Mouse (Mus musculus) MEL (cell line): ENCODE measurements around the gene Ppard. TPM values are rescaled to one million over a fixed set of nuclear protein-coding genes. Genes with fewer than 3 reads are reported as not detected.
A peak's percentile ranks its signal among the peaks of the same experiment; 100 is the strongest.

ENCODE experiments used
- DNase-seq: peaks from one replicate; pipeline ENCODE4 v3.0.0; 2011; ENCODE audit warnings: low read depth, low spot score
- H3K27ac ChIP-seq: 2 replicates; pipeline ENCODE4 v1.5.1; 2012; ENCODE audit warnings: low read depth, mild to moderate bottlenecking, control low read depth, low read length, moderate library complexity; ENCODE audit not compliant: control insufficient read depth
- H3K27me3 ChIP-seq, 2 experiments: fragments of 150-350 bp in 1 of 2; sonication (generic) in 1 of 2; 2 replicates each; pipeline ENCODE4 v1.6.1; 2012; ENCODE audit warnings: low read length in 2 of 2, mild to moderate bottlenecking in 2 of 2, improper control_type of control experiment in 1 of 2, moderate library complexity in 1 of 2; ENCODE audit not compliant: insufficient read depth in 2 of 2, control insufficient read depth in 1 of 2
- H3K36me3 ChIP-seq, 2 experiments: 2 replicates each; pipeline ENCODE4 v1.6.1; 2012 to 2014; ENCODE audit warnings: low read length in 2 of 2, improper control_type of control experiment in 1 of 2, inconsistent platforms in 1 of 2, mild to moderate bottlenecking in 1 of 2; ENCODE audit not compliant: insufficient read depth in 2 of 2, control insufficient read depth in 1 of 2
- H3K4me1 ChIP-seq, 2 experiments: fragments of 150-350 bp in 1 of 2; sonication (generic) in 1 of 2; 2 replicates each; pipeline ENCODE4 v1.6.1; 2012; ENCODE audit warnings: low read length in 2 of 2, improper control_type of control experiment in 1 of 2, mild to moderate bottlenecking in 1 of 2; ENCODE audit not compliant: insufficient read depth in 2 of 2, control insufficient read depth in 1 of 2
- H3K4me3 ChIP-seq, 2 experiments: fragments of 150-350 bp in 1 of 2; sonication (generic) in 1 of 2; 2 replicates each; pipeline ENCODE4 v1.5.1; 2012; ENCODE audit warnings: low read depth in 2 of 2, low read length in 2 of 2, mild to moderate bottlenecking in 2 of 2, moderate library complexity in 2 of 2, control low read depth in 1 of 2, improper control_type of control experiment in 1 of 2; ENCODE audit not compliant: control insufficient read depth in 1 of 2, insufficient read depth in 1 of 2
- H3K79me2 ChIP-seq: 2 replicates; pipeline ENCODE4 v1.6.1; 2012; ENCODE audit warnings: mild to moderate bottlenecking, low read length, moderate library complexity; ENCODE audit not compliant: control insufficient read depth, poor library complexity, insufficient read depth
- H3K9ac ChIP-seq: 2 replicates; pipeline ENCODE4 v1.6.1; 2012; ENCODE audit warnings: low read depth, mild to moderate bottlenecking, control low read depth, low read length, moderate library complexity; ENCODE audit not compliant: control insufficient read depth, poor library complexity, severe bottlenecking
- H3K9me3 ChIP-seq: fragments of 150-350 bp; sonication (generic); replicated peaks from 2 replicates; pipeline ENCODE4 v1.6.1; 2012; ENCODE audit warnings: mild to moderate bottlenecking, low read length, improper control_type of control experiment, moderate library complexity; ENCODE audit not compliant: insufficient read depth
- BHLHE40 ChIP-seq: IDR thresholded peaks from 2 replicates; pipeline ENCODE4 v1.6.1; 2012; ENCODE audit warnings: low read depth, mild to moderate bottlenecking, inconsistent platforms, low read length, improper control_type of control experiment, borderline replicate concordance
- CHD1 ChIP-seq: IDR thresholded peaks from 2 replicates; pipeline ENCODE4 v1.6.1; 2012; ENCODE audit warnings: low read depth, mild to moderate bottlenecking, inconsistent platforms, low read length, improper control_type of control experiment
- CTCF ChIP-seq, 3 experiments: IDR thresholded peaks in 2 of 3; conservative IDR thresholded peaks in 1 of 3; 2 replicates each; pipeline ENCODE4 v1.5.1; 2011 to 2012; ENCODE audit warnings: low read length in 3 of 3, low read depth in 2 of 3, mild to moderate bottlenecking in 2 of 3, improper control_type of control experiment in 1 of 3, inconsistent platforms in 1 of 3, mixed read lengths in 1 of 3, moderate library complexity in 1 of 3; ENCODE audit not compliant: control insufficient read depth in 1 of 3, insufficient read depth in 1 of 3, poor library complexity in 1 of 3, severe bottlenecking in 1 of 3
- EP300 ChIP-seq, 2 experiments: IDR thresholded peaks; 2 replicates each; pipeline ENCODE4 v1.6.1; 2011; ENCODE audit warnings: improper control_type of control experiment in 2 of 2, low read length in 2 of 2, low read depth in 1 of 2, mild to moderate bottlenecking in 1 of 2
- ETS1 ChIP-seq: IDR thresholded peaks from 2 replicates; pipeline ENCODE4 v1.6.1; 2012; ENCODE audit warnings: low read depth, mild to moderate bottlenecking, inconsistent platforms, low read length, improper control_type of control experiment, moderate library complexity
- GATA1 ChIP-seq: IDR thresholded peaks from 2 replicates; pipeline ENCODE4 v1.6.1; 2011; ENCODE audit warnings: low read depth, low read length, improper control_type of control experiment
- JUND ChIP-seq: IDR thresholded peaks from 2 replicates; pipeline ENCODE4 v1.6.1; 2011; ENCODE audit warnings: low read depth, mild to moderate bottlenecking, improper control_type of control experiment, low read length
- MAZ ChIP-seq: IDR thresholded peaks from 2 replicates; pipeline ENCODE4 v1.6.1; 2012; ENCODE audit warnings: low read depth, mild to moderate bottlenecking, inconsistent platforms, low read length, improper control_type of control experiment
- MEF2A ChIP-seq: IDR thresholded peaks from 2 replicates; pipeline ENCODE4 v1.6.1; 2014; ENCODE audit warnings: low read depth, mild to moderate bottlenecking, inconsistent platforms, low read length, improper control_type of control experiment; ENCODE audit not compliant: poor library complexity, insufficient replicate concordance, severe bottlenecking; ENCODE audit errors: extremely low read depth
- MXI1 ChIP-seq: IDR thresholded peaks from 2 replicates; pipeline ENCODE4 v1.6.1; 2011; ENCODE audit warnings: mild to moderate bottlenecking, low read depth, low read length, improper control_type of control experiment
- MYB ChIP-seq: IDR thresholded peaks from 2 replicates; pipeline ENCODE4 v1.6.1; 2011; ENCODE audit warnings: mild to moderate bottlenecking, low read depth, low read length, improper control_type of control experiment
- POLR2A ChIP-seq, 2 experiments: IDR thresholded peaks; 2 replicates each; pipeline ENCODE4 v1.6.1; 2011 to 2012; ENCODE audit warnings: low read length in 2 of 2, mild to moderate bottlenecking in 2 of 2, control low read depth in 1 of 2, improper control_type of control experiment in 1 of 2, low read depth in 1 of 2, moderate library complexity in 1 of 2; ENCODE audit not compliant: control insufficient read depth in 1 of 2, insufficient read depth in 1 of 2, poor library complexity in 1 of 2
- POLR2AphosphoS2 ChIP-seq: IDR thresholded peaks from 2 replicates; pipeline ENCODE4 v1.6.1; 2011; ENCODE audit warnings: low read length, improper control_type of control experiment
- SIN3A ChIP-seq: IDR thresholded peaks from 2 replicates; pipeline ENCODE4 v1.6.1; 2012; ENCODE audit warnings: low read length, improper control_type of control experiment, inconsistent platforms
- TAL1 ChIP-seq: IDR thresholded peaks from 2 replicates; pipeline ENCODE4 v1.6.1; 2012; ENCODE audit warnings: mild to moderate bottlenecking, inconsistent platforms, low read length, moderate library complexity, mixed read lengths
- TBP ChIP-seq: IDR thresholded peaks from 2 replicates; pipeline ENCODE4 v1.8.0; 2011; ENCODE audit warnings: low read depth, low read length, improper control_type of control experiment
- TCF12 ChIP-seq: IDR thresholded peaks from 2 replicates; pipeline ENCODE4 v1.6.1; 2014; ENCODE audit warnings: low read depth, mild to moderate bottlenecking, inconsistent platforms, low read length, improper control_type of control experiment, moderate library complexity
- USF1 ChIP-seq: IDR thresholded peaks from 2 replicates; pipeline ENCODE4 v1.6.1; 2014; ENCODE audit warnings: low read depth, mild to moderate bottlenecking, inconsistent platforms, low read length, improper control_type of control experiment, moderate library complexity
- polyA plus RNA-seq, 2 experiments: library from polyadenylated mRNA; stranded (reverse) in 1 of 2; unstranded in 1 of 2; fragments of >175 nt in 1 of 2; fragments of >200 nt in 1 of 2; gene quantifications; 2 replicates each; pipeline versions ENCODE4 v1.2.1 to v1.2.4; 2012; ENCODE audit warnings: low replicate concordance in 2 of 2, low read depth in 1 of 2; ENCODE audit not compliant: insufficient read length in 2 of 2, insufficient read depth in 1 of 2, missing spikeins in 1 of 2
- total RNA-seq: library from RNA; depleted of rRNA; stranded (reverse); fragments of 300-350 nt; gene quantifications from 2 replicates; pipeline ENCODE4 v1.2.3, GENCODE M21; 2012

The Ppard gene
- total and polyA plus RNA-seq, 3 experiments = 3.5 to 12.7 TPM; not detected in 1

- TF ChIP-seq EP300 (IDR thresholded peaks at IDR 0.05; ENCODE audit: low read depth in 1 of 2, low read length in 2 of 2) = peak in 1 of 2 experiments; percentile 51; a peak in 1 of 4 replicates
Observed at GRCm38 (mm10) chr17:28208314-28208612, 24.2 kb upstream of the Ppard start (continued).

DNA sequence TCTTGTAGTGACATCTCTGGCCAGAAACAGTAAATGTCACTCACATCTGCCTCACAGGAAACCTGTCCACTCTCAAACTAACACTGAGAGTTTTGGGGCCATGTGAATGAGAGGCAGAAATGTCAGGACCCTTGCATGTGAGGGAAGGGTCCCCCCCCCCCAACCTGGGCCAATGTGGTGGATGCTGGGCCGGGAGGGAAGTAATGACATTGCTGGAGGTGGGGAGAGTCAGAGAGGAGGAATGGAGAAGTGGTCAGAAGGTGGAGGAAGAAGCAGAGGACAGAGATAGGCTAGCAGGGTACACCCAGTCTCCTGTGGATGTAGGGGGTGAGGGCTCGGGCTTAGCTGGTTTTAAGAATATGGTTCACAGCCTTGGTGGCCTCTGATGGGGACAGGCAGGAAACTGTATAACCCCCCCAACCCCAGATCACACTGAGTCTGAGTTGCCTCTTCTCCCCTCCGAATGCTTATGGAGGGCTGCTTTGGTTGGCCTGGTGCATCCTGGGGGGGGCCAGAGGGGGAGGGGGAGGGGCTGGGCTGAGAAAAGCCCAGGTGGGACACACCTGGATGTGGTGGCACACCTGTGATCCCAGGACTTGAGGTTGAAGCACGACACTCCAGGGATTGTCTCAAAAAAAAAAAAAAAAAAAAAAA is 22.9 kb upstream of the Ppard start:
- Histone ChIP-seq H3K27ac (peak overlapping the region; percentile 96), H3K4me1 (peaks cover 9 to 34% of the 10 kb centered on the region in 2 experiments), H3K27me3 (no peaks in the 10 kb centered on the region), H3K79me2 (peaks cover 39% of the 10 kb centered on the region), H3K9ac (peak overlapping the region; percentile 85), H3K36me3 (peaks cover 0 to 24% of the 10 kb centered on the region in 2 experiments; a peak in 3 of 4 replicates), H3K9me3 (no peaks in the 10 kb centered on the region), H3K4me3 (peak overlapping the region; percentile 78 to 79)
- TF ChIP-seq ETS1 (0 out of 2 replicates have a peak, but pooled peaks have one; percentile 23), GATA1 (no peak), TCF12 (0 out of 2 replicates have a peak, but pooled peaks have one; percentile 27), POLR2AphosphoS2 (no peak), TAL1 (no peak), SIN3A (peak; percentile 67; the same call in 1 of the 2 replicates), MXI1 (peak; percentile 65), POLR2A (IDR thresholded peaks at IDR 0.05; ENCODE audit: control insufficient read depth in 1 of 2, insufficient read depth in 1 of 2, low read depth in 1 of 2, low read length in 2 of 2, poor library complexity in 1 of 2) (peak in 1 of 2 experiments; percentile 30; a peak in 1 of 4 replicates), TBP (peak; percentile 49; the same call in 1 of the 2 replicates), BHLHE40 (no peak), EP300 (IDR thresholded peaks at IDR 0.05; ENCODE audit: low read depth in 1 of 2, low read length in 2 of 2) (peak; percentile 46 to 53; a peak in 3 of 4 replicates)
- TF ChIP-seq, all 39 proteins: peak for 7
- DNase-seq = peak; percentile 80

- peak overlapping the region; percentile 39 for H3K9ac ChIP-seq
- peak overlapping the region; percentile 84 for H3K27ac ChIP-seq
- H3K4me1 ChIP-seq = peaks cover 4 to 25% of the 10 kb centered on the region in 2 experiments
- H3K4me3 ChIP-seq = no peak overlapping the region
- H3K36me3 ChIP-seq = peaks cover 1 to 16% of the 10 kb centered on the region in 2 experiments; a peak in 3 of 4 replicates
- DNase-seq = peak; percentile 86
- no peaks in the 10 kb centered on the region for H3K9me3 ChIP-seq
- TF ChIP-seq MEF2A = no peak
- TF ChIP-seq POLR2AphosphoS2 = peak; percentile 27; the same call in 1 of the 2 replicates
- peak in 1 of 2 experiments; percentile 31; a peak in 1 of 4 replicates for TF ChIP-seq POLR2A (IDR thresholded peaks at IDR 0.05; ENCODE audit: control insufficient read depth in 1 of 2, insufficient read depth in 1 of 2, low read depth in 1 of 2, low read length in 2 of 2, poor library complexity in 1 of 2)
- no peak for TF ChIP-seq CTCF (IDR thresholded peaks at IDR 0.05 in 2 of 3, conservative IDR thresholded peaks at IDR 0.05 in 1 of 3; ENCODE audit: control insufficient read depth in 1 of 3, insufficient read depth in 1 of 3, low read depth in 2 of 3, low read length in 3 of 3, poor library complexity in 1 of 3, severe bottlenecking in 1 of 3)
- no peak for TF ChIP-seq MXI1
- TF ChIP-seq TCF12 = peak; percentile 80
- peak; percentile 26; the same call in 1 of the 2 replicates for TF ChIP-seq TBP
- peak; percentile 75 for TF ChIP-seq TAL1
- no peak for TF ChIP-seq CHD1
- 0 out of 2 replicates have a peak, but pooled peaks have one; percentile 50 for TF ChIP-seq MAZ
- peak; percentile 62 for TF ChIP-seq ETS1
- peak; percentile 51 for TF ChIP-seq GATA1
- TF ChIP-seq EP300 (IDR thresholded peaks at IDR 0.05; ENCODE audit: low read depth in 1 of 2, low read length in 2 of 2) = peak in 1 of 2 experiments; percentile 77
- TF ChIP-seq MYB = no peak
- TF ChIP-seq SIN3A = peak; percentile 50; the same call in 1 of the 2 replicates
- no peak for TF ChIP-seq JUND
- no peak for TF ChIP-seq USF1
- H3K27me3 ChIP-seq = no peaks in the 10 kb centered on the region
- peaks cover 39% of the 10 kb centered on the region for H3K79me2 ChIP-seq
Observed at GRCm38 (mm10) chr17:28211921-28212341, 20.6 kb upstream of the Ppard start.
